Mouse (Mus musculus) liver, adult 10 weeks (tissue): ENCODE results near the gene Pdlim4. TPM values are rescaled to one million over a fixed set of nuclear protein-coding genes. Genes with fewer than 3 reads are reported as not detected.

ENCODE experiments used
- polyA plus RNA-seq: library from polyadenylated mRNA; stranded (reverse); fragments of 350-450 nt; fragmentation: Illumina TruSeq; extraction: RNeasy Lipid Tissue Mini Kit (QIAGEN cat#74804); gene quantifications from one replicate; pipeline ENCODE4 v1.2.3, GENCODE M21; 2014; ENCODE audit warnings: low read depth, low replicate concordance

Gene Pdlim4
- polyA plus RNA-seq, result not detected

GRCm38 (mm10) chr11:54068520-54069371 lies at the start of gene Pdlim4:
Gene Pdlim4 (minus strand): TSS chr11:54069014.

GRCm38 (mm10) chr11:54100045-54100691 lies 31.4 kb upstream of the Pdlim4 start, which contains the start of gene P4ha2:
Gene P4ha2 (plus strand): TSS chr11:54100095.

GRCm38 (mm10) chr11:54028044-54028951 lies 40.5 kb downstream of the Pdlim4 start, which contains the start of gene Slc22a4:
Gene Slc22a4 (minus strand): TSS chr11:54028090.

Other genes with a start within 250 kb of the Pdlim4 start
- not detected for gene Gm12216, start 209.8 kb downstream of the Pdlim4 start, polyA plus RNA-seq
- gene Slc22a5, start 177.4 kb downstream of the Pdlim4 start, polyA plus RNA-seq, result 19.1 TPM
- gene Slc22a21, start 88.7 kb downstream of the Pdlim4 start, polyA plus RNA-seq, result 0.64 TPM
- gene Slc22a4, start 40.9 kb downstream of the Pdlim4 start, polyA plus RNA-seq, result 2.5 TPM
- gene P4ha2, start 31.1 kb upstream of the Pdlim4 start, polyA plus RNA-seq, result 1.1 TPM
- not detected for gene Csf2, start 180.7 kb upstream of the Pdlim4 start, polyA plus RNA-seq
- gene Il3, start 198.3 kb upstream of the Pdlim4 start, polyA plus RNA-seq, result not detected
- gene Acsl6, start 234.8 kb upstream of the Pdlim4 start, polyA plus RNA-seq, result not detected